Mouse (Mus musculus): ENCODE data around the gene E130218I03Rik.
"Not testable (repeated sequence)": the region's sequence is repeated elsewhere in the genome, so short reads cannot be mapped to it uniquely, and the experiment has no call there.

Gene E130218I03Rik

GRCm38 (mm10) chr4:134251241-134252130 lies 8.0 kb downstream of the E130218I03Rik start:
- in situ Hi-C loops (cut with MboI, MseI) = loop anchor here (10.0 kb wide), 1 partner anchor 1463 kb away; no protein-coding TSS in a partner anchor

- in situ Hi-C loops (cut with MboI, MseI) = loop anchor here (10.0 kb wide), 1 partner anchor 1462 kb away; no protein-coding TSS in a partner anchor
Observed at GRCm38 (mm10) chr4:134252131-134252910, 8.9 kb downstream of the E130218I03Rik start.

- in situ Hi-C loops (cut with MboI, MseI) = loop anchor here (10.0 kb wide), 1 partner anchor 1462 kb away; no protein-coding TSS in a partner anchor
Observed at GRCm38 (mm10) chr4:134252911-134253721, 9.7 kb downstream of the E130218I03Rik start.

- in situ Hi-C loops (cut with MboI, MseI) = loop anchor here (10.0 kb wide), 1 partner anchor 1461 kb away; no protein-coding TSS in a partner anchor
Observed at GRCm38 (mm10) chr4:134253722-134254324, 10.4 kb downstream of the E130218I03Rik start, which contains the start of gene Grrp1. TSS of gene Grrp1 (minus strand) at chr4:134254106.

- in situ Hi-C loops (cut with MboI, MseI) = loop anchor here (5.0 to 10.0 kb wide), 2 partner anchors 42 to 1460 kb away; no protein-coding TSS in a partner anchor
Observed at GRCm38 (mm10) chr4:134254835-134255234, 11.4 kb downstream of the E130218I03Rik start.

GRCm38 (mm10) chr4:134255854-134256253 lies 12.4 kb downstream of the E130218I03Rik start:
- in situ Hi-C loops (cut with MboI, MseI) = loop anchor here (5.0 to 10.0 kb wide), 2 partner anchors 41 to 1459 kb away; no protein-coding TSS in a partner anchor

GRCm38 (mm10) chr4:134256407-134257197 lies 13.1 kb downstream of the E130218I03Rik start:
- in situ Hi-C loops (cut with MboI, MseI) = loop anchor here (5.0 to 10.0 kb wide), 2 partner anchors 41 to 1458 kb away; no protein-coding TSS in a partner anchor

GRCm38 (mm10) chr4:134257198-134258009 lies 13.9 kb downstream of the E130218I03Rik start:
- in situ Hi-C loops (cut with MboI, MseI) = loop anchor here (5.0 to 10.0 kb wide), 2 partner anchors 40 to 1457 kb away; no protein-coding TSS in a partner anchor

- in situ Hi-C loops (cut with MboI, MseI) = loop anchor here (5.0 to 10.0 kb wide), 2 partner anchors 39 to 1456 kb away; no protein-coding TSS in a partner anchor
Observed at GRCm38 (mm10) chr4:134258354-134258753, 14.9 kb downstream of the E130218I03Rik start.

- in situ Hi-C loops (cut with MboI, MseI) = no loop called here
Observed at GRCm38 (mm10) chr4:134263191-134263590, 19.7 kb downstream of the E130218I03Rik start.

- in situ Hi-C loops (cut with MboI, MseI) = no loop called here
Observed at GRCm38 (mm10) chr4:134265860-134266585, 22.6 kb downstream of the E130218I03Rik start.

- in situ Hi-C loops (cut with MboI, MseI) = no loop called here
Observed at GRCm38 (mm10) chr4:134268102-134268655, 24.7 kb downstream of the E130218I03Rik start.

- in situ Hi-C loops (cut with MboI, MseI) = not testable (repeated sequence)
Observed at GRCm38 (mm10) chr4:134269622-134270021, 26.2 kb downstream of the E130218I03Rik start.

GRCm38 (mm10) chr4:134271979-134272378 lies 28.5 kb downstream of the E130218I03Rik start:
- in situ Hi-C loops (cut with MboI, MseI) = no loop called here

GRCm38 (mm10) chr4:134272731-134273416 lies 29.4 kb downstream of the E130218I03Rik start:
- in situ Hi-C loops (cut with MboI, MseI) = no loop called here

- in situ Hi-C loops (cut with MboI, MseI) = no loop called here
Observed at GRCm38 (mm10) chr4:134273417-134274345, 30.2 kb downstream of the E130218I03Rik start.
